Mouse (Mus musculus) kidney, postnatal 0 days (tissue): ENCODE measurements around the gene Tmem198. TPM values are rescaled to one million over a fixed set of nuclear protein-coding genes. Genes with fewer than 3 reads are reported as not detected.

ENCODE experiments used
- ATAC-seq: fragments of 200-750 bp; cut with Nextera tagmentation; replicated peaks from 2 replicates; pipeline ENCODE4 v1.8.0; 2017; ENCODE audit warnings: low read depth, moderate number of reproducible peaks, moderate TSS enrichment, moderate library complexity; ENCODE audit not compliant: low FRiP score
- DNase-seq: peaks from one replicate; pipeline ENCODE4 v3.0.0-alpha.2; 2016; ENCODE audit warnings: low spot score
- H3K27ac ChIP-seq: fragments of 300-500 bp; sonication (generic); 2 replicates; pipeline ENCODE4 v1.5.1; 2014; ENCODE audit warnings: mild to moderate bottlenecking
- H3K27me3 ChIP-seq: fragments of 300-500 bp; sonication (generic); 2 replicates; pipeline ENCODE4 v1.6.1; 2014; ENCODE audit warnings: low read length, mixed read lengths; ENCODE audit not compliant: insufficient read depth
- H3K36me3 ChIP-seq: fragments of 300-500 bp; sonication (generic); 2 replicates; pipeline ENCODE4 v1.6.1; 2014; ENCODE audit warnings: low read length, mixed read lengths; ENCODE audit not compliant: insufficient read depth
- H3K4me1 ChIP-seq: fragments of 300-500 bp; sonication (generic); replicated peaks from 2 replicates; pipeline ENCODE4 v1.6.1; 2014; ENCODE audit warnings: antibody characterized with exemption, low read length, mixed read lengths; ENCODE audit not compliant: insufficient read depth
- H3K4me2 ChIP-seq: fragments of 300-500 bp; sonication (generic); 2 replicates; pipeline ENCODE4 v1.6.1; 2014; ENCODE audit warnings: mild to moderate bottlenecking, low read length, moderate library complexity, mixed read lengths
- H3K4me3 ChIP-seq: fragments of 300-500 bp; sonication (generic); replicated peaks from 2 replicates; pipeline ENCODE4 v1.5.1; 2014; ENCODE audit warnings: low read depth, low read length
- H3K9ac ChIP-seq: fragments of 300-500 bp; sonication (generic); 2 replicates; pipeline ENCODE4 v1.6.1; 2014; ENCODE audit warnings: low read depth, low read length
- H3K9me3 ChIP-seq: fragments of 300-500 bp; sonication (generic); replicated peaks from 2 replicates; pipeline ENCODE4 v1.6.1; 2016; ENCODE audit warnings: low read length, inconsistent platforms, mixed read lengths
- CTCF ChIP-seq: IDR thresholded peaks from 2 replicates; pipeline ENCODE4 v1.5.1; 2016; ENCODE audit warnings: antibody characterized with exemption, low read depth, mild to moderate bottlenecking, moderate library complexity
- WGBS: fragments of 180-500 bp; shearing (Covaris S2); extraction: QIAGEN DNeasy Blood & Tissue Kit; methylation state at CpG from one replicate; pipeline ENCODE4 v1.1.7; 2014; 5-methylcytosine and 5-hydroxymethylcytosine counted together
- polyA plus RNA-seq: library from polyadenylated mRNA; unstranded; fragments of >200 nt; fragmentation: Nextera tagmentation; extraction: Ambion mirVana; gene quantifications from 2 replicates; pipeline ENCODE4 v1.2.1, GENCODE M21; 2015

Gene Tmem198
- polyA plus RNA-seq, 1 experiment from 2014 or later: 0.61 TPM

GRCm38 (mm10) chr1:75477264-75477965 lies 1.9 kb upstream of the Tmem198 start:
- peaks cover 22% of the 10 kb centered on the region for H3K36me3 ChIP-seq
- H3K27me3 ChIP-seq: peaks cover 13% of the 10 kb centered on the region; the same call in 1 of the 2 replicates
- DNase-seq (peak; percentile 82), ATAC-seq (peak; percentile 3; the same call in 1 of the 2 replicates)
- H3K4me1 ChIP-seq: peaks cover 7% of the 10 kb centered on the region
- no peak overlapping the region; the same call in 1 of the 2 replicates for H3K4me3 ChIP-seq
- H3K27ac ChIP-seq: no peak overlapping the region
- WGBS: 11% methylated on average over 35 of the region's 35 CpGs
- TF ChIP-seq CTCF: peak; percentile 90
- H3K9me3 ChIP-seq: no peaks in the 10 kb centered on the region
- H3K9ac ChIP-seq: no peak overlapping the region
- peak overlapping the region; percentile 76 for H3K4me2 ChIP-seq

- no peak overlapping the region for H3K27ac ChIP-seq
- TF ChIP-seq CTCF: no peak
- peaks cover 7% of the 10 kb centered on the region for H3K4me1 ChIP-seq
- H3K9me3 ChIP-seq: no peaks in the 10 kb centered on the region
- H3K4me3 ChIP-seq: peak overlapping the region; percentile 54; the same call in 1 of the 2 replicates
- peaks cover 17% of the 10 kb centered on the region; the same call in 1 of the 2 replicates for H3K27me3 ChIP-seq
- ATAC-seq (no peak), DNase-seq (no peak)
- H3K36me3 ChIP-seq: peaks cover 22% of the 10 kb centered on the region
- H3K4me2 ChIP-seq: peak overlapping the region; percentile 76
- 39% methylated on average over 3 of the region's 3 CpGs for WGBS
- H3K9ac ChIP-seq: no peak overlapping the region
Observed at GRCm38 (mm10) chr1:75477966-75478290, 1.4 kb upstream of the Tmem198 start.

- Histone ChIP-seq H3K36me3 (peaks cover 22% of the 10 kb centered on the region), H3K4me1 (peaks cover 7% of the 10 kb centered on the region), H3K27me3 (peaks cover 22% of the 10 kb centered on the region; the same call in 1 of the 2 replicates), H3K9me3 (no peaks in the 10 kb centered on the region), H3K4me2 (peak overlapping the region; percentile 76), H3K4me3 (peak overlapping the region; percentile 54), H3K9ac (peak overlapping the region; percentile 61), H3K27ac (peak overlapping the region; percentile 73)
- DNase-seq (peak; percentile 74), ATAC-seq (no peak; the same call in 1 of the 2 replicates)
- WGBS: under 1% methylated on average over 21 of the region's 25 CpGs
- no peak for TF ChIP-seq CTCF
Observed at GRCm38 (mm10) chr1:75478497-75478896, 835 bp upstream of the Tmem198 start.

GRCm38 (mm10) chr1:75479635-75479989 lies 280 bp downstream of the Tmem198 start:
- no peak overlapping the region for H3K9ac ChIP-seq
- TF ChIP-seq CTCF: no peak
- H3K4me3 ChIP-seq: peak overlapping the region; percentile 54
- H3K9me3 ChIP-seq: no peaks in the 10 kb centered on the region
- DNase-seq (no peak), ATAC-seq (no peak; the same call in 1 of the 2 replicates)
- H3K27me3 ChIP-seq: peaks cover 31% of the 10 kb centered on the region; the same call in 1 of the 2 replicates
- H3K36me3 ChIP-seq: peaks cover 19% of the 10 kb centered on the region
- H3K4me1 ChIP-seq: peaks cover 7% of the 10 kb centered on the region
- peak overlapping the region; percentile 76 for H3K4me2 ChIP-seq
- WGBS: under 1% methylated on average over 24 of the region's 24 CpGs
- no peak overlapping the region for H3K27ac ChIP-seq

GRCm38 (mm10) chr1:75480036-75480435 lies 704 bp downstream of the Tmem198 start:
- ATAC-seq (no peak), DNase-seq (no peak)
- Histone ChIP-seq H3K9ac (no peak overlapping the region), H3K36me3 (peaks cover 15% of the 10 kb centered on the region), H3K4me1 (peaks cover 7% of the 10 kb centered on the region), H3K4me3 (peak overlapping the region; percentile 54; the same call in 1 of the 2 replicates), H3K27ac (no peak overlapping the region), H3K27me3 (peaks cover 35% of the 10 kb centered on the region; the same call in 1 of the 2 replicates), H3K9me3 (no peaks in the 10 kb centered on the region), H3K4me2 (peak overlapping the region; percentile 76)
- TF ChIP-seq CTCF: no peak
- whole genome bisulfite sequencing: 18% methylated on average over 13 of the region's 13 CpGs

- Histone ChIP-seq H3K27ac (no peak overlapping the region), H3K36me3 (peaks cover 8% of the 10 kb centered on the region), H3K4me2 (no peak overlapping the region), H3K4me3 (no peak overlapping the region), H3K4me1 (peaks cover 7% of the 10 kb centered on the region), H3K27me3 (peaks cover 41% of the 10 kb centered on the region), H3K9me3 (no peaks in the 10 kb centered on the region), H3K9ac (no peak overlapping the region)
- ATAC-seq (no peak), DNase-seq (no peak)
- no peak for TF ChIP-seq CTCF
- 88% methylated on average over 7 of the region's 7 CpGs for WGBS
Observed at GRCm38 (mm10) chr1:75480735-75481134, 1.4 kb downstream of the Tmem198 start.
